Mouse (Mus musculus) cerebral cortex, adult 2 months (tissue): ENCODE results near the gene Mgat2.

Experiments used
- WGBS: fragments of 180-500 bp; shearing (Covaris S2); methylation state at CpG from one replicate; pipeline ENCODE4 v1.1.7; 2018; 5-methylcytosine and 5-hydroxymethylcytosine counted together

Gene Mgat2

DNA sequence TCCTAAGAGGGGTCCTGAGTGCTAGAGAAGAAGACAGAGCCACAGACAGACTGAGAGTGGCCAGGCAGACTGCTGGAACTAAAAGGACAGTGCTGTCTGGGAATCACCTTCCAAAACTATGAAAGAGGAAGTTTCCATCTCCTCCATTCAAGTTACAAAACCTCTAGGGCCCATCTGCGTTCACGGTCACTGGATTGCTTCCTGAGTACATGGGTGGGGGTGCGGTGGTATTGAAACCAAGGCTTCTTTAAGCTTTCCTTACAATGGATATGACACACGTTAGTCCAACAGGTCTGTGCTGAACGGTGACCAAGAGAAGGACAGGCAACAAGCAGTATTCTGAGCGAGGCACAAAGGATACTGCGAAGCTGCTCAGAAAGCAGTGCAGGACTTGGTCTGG, 30.4 kb downstream of the Mgat2 start:
- WGBS: 92% methylated on average over 7 of the region's 7 CpGs

DNA sequence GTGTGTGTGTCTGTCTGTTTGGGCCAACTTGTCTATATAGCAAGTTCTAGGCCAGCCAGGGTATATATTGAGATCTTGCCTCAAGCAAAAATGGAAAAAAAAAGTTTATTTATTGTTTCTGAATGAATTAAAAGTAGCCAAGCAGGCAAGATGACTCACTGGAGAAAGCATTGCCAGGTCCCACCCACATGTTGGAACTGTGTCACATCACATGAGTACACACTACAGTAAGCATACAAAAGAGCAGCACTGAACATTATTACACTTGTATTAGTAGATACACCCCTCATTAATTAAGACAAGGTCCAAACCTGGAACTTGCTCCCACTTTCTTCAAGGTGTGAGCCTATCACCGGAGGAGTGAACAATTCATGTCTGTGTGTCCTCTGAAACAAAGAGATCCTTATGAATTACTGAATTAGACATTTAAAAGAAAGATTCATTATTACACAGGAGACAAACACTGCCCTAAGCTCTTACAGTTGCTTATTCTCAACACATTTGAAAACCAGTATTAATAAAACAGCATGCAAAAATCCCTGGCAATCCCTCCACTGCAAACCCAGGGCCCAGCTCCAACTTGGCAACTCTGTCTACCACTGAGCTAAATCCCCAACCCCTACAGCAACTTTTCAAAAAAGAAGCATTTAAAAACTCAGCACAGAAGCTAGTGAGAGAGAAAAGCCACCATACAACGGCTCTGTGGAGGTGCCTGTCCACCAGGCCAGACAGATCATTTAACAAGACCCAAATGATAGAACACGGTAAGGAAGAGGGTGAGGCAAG, 31.2 kb downstream of the Mgat2 start:
- 47% methylated on average over 3 of the region's 3 CpGs for WGBS

DNA sequence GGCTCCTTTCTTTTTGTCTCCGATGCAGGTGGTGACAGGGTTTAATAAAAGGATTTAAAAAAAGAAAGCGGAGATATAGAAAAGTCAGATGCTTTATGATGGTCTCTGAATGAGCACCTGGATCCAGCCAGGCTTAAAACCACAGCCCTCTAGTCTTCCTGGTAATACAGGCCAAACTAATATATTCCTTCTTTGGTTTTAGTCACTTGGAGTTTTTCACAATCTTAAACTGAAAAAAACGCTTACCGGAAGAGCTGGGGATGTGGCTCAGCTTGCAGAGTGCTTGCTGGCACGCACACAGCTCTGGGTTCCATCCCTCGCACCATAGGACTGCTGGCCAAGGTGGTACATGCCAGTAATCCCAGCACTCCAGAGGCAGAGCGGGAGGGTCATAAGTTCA, 32.6 kb downstream of the Mgat2 start:
- 76% methylated on average over 7 of the region's 7 CpGs for WGBS

DNA sequence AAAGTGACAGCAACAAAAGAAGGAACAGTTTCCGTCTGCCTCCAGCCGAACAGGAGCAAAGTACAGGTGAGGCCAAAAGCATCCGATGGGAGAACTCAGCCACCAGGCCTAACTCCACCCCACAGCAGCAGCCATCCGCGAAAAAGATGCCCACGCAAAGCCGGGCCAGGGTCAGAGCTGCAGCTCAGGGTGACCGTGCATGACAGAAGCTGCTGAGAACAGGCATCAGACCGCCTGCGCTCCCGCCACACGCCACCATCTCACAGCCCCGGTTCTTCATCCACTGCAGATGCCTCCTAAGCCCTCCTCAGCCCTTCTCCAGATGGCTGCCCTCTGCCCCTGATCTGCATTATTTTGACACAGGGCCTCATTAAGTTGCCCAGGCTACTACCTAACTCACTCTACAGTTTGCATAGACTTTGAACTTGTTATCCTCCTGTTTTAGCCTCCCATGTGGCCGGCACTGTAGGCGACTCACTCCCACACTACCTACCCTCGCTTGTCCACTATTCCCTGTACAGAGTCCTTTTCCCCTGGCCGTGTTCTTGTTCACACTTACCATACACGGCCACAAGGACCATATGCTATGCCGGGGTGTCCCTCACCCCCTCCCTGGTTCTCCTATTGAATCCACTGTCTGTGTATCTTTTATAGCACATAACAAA, 36.8 kb downstream of the Mgat2 start:
- 93% methylated on average over 19 of the region's 19 CpGs for WGBS

DNA sequence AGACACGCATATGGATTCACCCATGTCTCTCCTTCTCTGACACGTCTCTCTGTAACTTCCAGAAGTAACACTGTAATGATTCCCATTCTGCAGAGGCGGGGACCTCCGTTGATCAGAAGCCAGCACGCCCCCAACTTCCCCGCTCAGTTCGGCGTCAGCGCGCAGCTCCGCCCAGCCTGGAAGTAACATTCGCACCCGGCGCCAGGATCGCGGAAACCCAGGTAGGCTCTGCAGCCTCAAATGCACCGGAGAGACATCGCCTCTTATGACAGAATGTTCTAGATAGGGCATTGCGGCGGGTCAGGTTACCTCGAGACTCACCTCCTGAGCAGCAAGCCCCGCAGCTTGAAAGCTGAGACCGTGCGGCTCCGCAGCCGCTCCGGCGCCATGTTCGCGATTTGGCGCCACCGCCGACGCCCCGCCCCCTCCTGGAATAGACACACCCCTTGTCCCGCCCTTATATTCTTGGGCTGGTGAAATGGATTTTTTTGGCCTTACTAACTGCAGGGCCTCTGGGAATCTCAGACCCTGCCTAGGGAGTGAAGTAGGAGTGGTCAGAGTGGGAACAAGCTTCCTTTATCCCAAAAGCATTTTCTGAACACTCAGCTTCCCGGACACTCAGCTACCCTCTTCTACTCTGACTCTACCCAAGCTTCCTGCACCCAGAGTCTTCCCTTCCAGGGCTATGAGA, 44.0 kb downstream of the Mgat2 start, which contains the start of gene Pole2:
TSS of gene Pole2 (minus strand) at position 420 of the 691 bp plus-strand sequence.
- under 1% methylated on average over 37 of the region's 37 CpGs for WGBS

DNA sequence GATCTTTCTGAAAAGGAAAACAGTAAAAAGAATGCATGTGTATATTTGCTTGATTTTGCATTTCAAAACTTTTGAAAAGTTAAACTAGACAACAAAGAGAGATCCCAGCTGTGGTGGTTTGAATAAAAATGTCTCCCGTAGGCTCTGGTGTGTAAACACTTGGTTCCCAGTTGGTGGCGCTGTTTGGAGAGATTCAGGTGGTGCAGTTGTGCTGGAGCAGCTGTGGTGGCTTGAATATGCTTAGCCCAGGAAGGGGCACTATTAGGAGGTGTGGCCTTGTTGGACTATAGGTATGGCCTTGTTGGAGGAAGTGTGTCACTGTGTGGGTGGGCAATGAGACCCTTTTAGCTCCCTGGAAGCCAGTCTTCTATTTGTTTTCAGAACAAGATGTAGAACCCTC, 45.3 kb downstream of the Mgat2 start:
- WGBS: 58% methylated on average over 2 of the region's 2 CpGs

DNA sequence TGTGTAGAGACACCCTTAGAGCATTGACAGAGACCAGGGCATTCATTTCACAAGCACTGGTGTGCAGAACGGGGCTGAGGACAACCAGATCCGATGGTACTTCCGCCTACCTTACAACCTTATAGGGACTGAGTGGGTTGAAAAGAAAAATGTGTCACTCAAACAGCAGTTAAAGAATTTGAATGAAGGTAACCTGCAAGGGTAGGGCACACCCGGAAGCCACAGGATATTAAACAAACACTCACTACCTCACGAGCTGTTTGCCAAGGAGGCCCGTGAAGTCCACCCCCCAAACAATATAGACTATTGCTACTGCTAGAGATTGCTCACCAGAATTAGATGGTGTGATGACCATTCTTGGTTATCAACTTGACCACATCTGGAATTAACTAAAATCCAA, 51.8 kb downstream of the Mgat2 start:
- 85% methylated on average over 6 of the region's 6 CpGs for WGBS
